Mouse (Mus musculus): Measurements from ENCODE around the gene Rcn3. TPM values are rescaled to one million over a fixed set of nuclear protein-coding genes. Genes with fewer than 3 reads are reported as not detected.
A peak's percentile ranks its signal among the peaks of the same experiment; 100 is the strongest.

Rcn3 gene
- polyA plus RNA-seq, 1 experiment from 2014 or later: 339 TPM

DNA sequence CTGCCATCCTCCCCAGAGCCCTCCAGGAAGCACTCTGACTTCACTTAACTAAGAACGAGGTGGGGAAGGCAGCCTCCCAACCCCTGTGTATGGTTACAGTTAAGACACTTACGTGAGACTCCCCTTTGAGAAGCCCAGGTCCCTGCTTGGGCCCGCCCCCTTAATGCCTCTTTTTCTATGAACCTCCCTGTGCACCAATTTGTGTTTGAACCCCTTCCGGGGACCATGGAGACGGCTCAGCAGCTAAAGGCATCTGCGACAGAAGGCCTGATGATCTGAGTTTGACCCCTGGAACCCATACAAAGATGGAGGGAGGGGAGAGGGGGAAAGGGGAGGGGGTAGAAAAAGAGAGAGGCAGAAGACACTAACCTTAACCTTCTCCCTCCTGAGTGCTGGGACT, 14.4 kb upstream of the Rcn3 start:
- Histone ChIP-seq H3K27me3 (ENCODE audit: control insufficient read depth, insufficient read depth, low read length) (no peaks in the 10 kb centered on the region), H3K36me3 (ENCODE audit: control insufficient read depth, insufficient read depth, low read length) (no peaks in the 10 kb centered on the region), H3K9me3 (replicated peaks; ENCODE audit: control insufficient read depth, low read length) (no peaks in the 10 kb centered on the region), H3K4me3 (ENCODE audit: low read depth, low read length) (no peak overlapping the region), H3K4me1 (ENCODE audit: control insufficient read depth, insufficient read depth, low read length) (peaks cover 10% of the 10 kb centered on the region), H3K4me2 (no peak overlapping the region), H3K9ac (ENCODE audit: low read depth, low read length) (no peak overlapping the region), H3K27ac (ENCODE audit: low read depth, low read length) (no peak overlapping the region)
- ATAC-seq (replicated peaks; ENCODE audit: insufficient number of reproducible peaks, low FRiP score, low TSS enrichment): no peak
- WGBS (ENCODE audit: insufficient replicate concordance): 56% methylated on average over 6 of the region's 6 CpGs

DNA sequence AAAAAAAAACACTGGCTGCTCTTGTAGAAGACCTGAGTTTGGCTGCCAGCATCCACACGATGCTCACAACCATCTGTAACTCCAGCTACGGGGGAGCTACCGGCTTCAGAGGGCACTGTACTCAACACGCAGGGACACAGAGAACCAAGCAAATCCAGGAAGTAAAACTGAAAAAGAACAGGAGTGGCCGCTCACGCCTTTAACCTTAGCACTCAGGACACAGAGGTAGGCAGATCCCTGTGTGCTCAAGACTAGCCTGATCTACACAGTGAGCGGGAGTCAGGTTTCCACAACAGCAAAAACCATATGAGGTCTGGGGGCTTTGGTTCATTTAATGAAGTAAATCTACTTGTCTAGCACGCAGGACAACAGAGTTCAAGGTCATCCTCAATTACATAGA, 13.5 kb upstream of the Rcn3 start:
- 76% methylated on average over 8 of the region's 8 CpGs for WGBS (ENCODE audit: insufficient replicate concordance)
- H3K27ac ChIP-seq (ENCODE audit: low read depth, low read length): no peak overlapping the region
- H3K36me3 ChIP-seq (ENCODE audit: control insufficient read depth, insufficient read depth, low read length): no peaks in the 10 kb centered on the region
- H3K4me1 ChIP-seq (ENCODE audit: control insufficient read depth, insufficient read depth, low read length): peaks cover 10% of the 10 kb centered on the region
- H3K9me3 ChIP-seq (replicated peaks; ENCODE audit: control insufficient read depth, low read length): no peaks in the 10 kb centered on the region
- ATAC-seq (replicated peaks; ENCODE audit: insufficient number of reproducible peaks, low FRiP score, low TSS enrichment): no peak
- no peak overlapping the region for H3K4me3 ChIP-seq (ENCODE audit: low read depth, low read length)
- no peaks in the 10 kb centered on the region for H3K27me3 ChIP-seq (ENCODE audit: control insufficient read depth, insufficient read depth, low read length)
- H3K9ac ChIP-seq (ENCODE audit: low read depth, low read length): no peak overlapping the region
- H3K4me2 ChIP-seq: no peak overlapping the region

DNA sequence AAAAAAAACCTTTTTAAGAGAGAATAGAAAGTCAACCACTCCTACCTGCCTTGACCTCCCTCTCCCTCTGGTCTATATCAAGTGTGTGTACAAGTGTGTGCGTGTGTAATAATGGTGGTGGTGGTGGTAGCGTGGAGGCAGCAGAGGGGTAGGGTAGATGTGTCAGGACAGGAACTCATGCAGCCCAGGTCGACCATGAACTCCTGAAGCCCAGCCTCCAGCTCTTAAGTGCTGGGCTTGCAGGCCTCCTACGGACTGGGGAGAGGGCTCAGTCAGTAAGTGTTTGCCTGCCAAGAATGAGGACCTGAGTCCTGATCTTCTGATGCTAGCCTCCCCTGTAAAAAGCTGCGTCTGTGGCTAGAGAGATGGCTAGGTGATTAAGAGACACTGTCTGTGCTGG, 12.9 kb upstream of the Rcn3 start:
- 62% methylated on average over 5 of the region's 5 CpGs for WGBS (ENCODE audit: insufficient replicate concordance)
- Histone ChIP-seq H3K9ac (ENCODE audit: low read depth, low read length) (no peak overlapping the region), H3K4me1 (ENCODE audit: control insufficient read depth, insufficient read depth, low read length) (peaks cover 10% of the 10 kb centered on the region), H3K9me3 (replicated peaks; ENCODE audit: control insufficient read depth, low read length) (no peaks in the 10 kb centered on the region), H3K4me3 (ENCODE audit: low read depth, low read length) (no peak overlapping the region), H3K4me2 (no peak overlapping the region), H3K36me3 (ENCODE audit: control insufficient read depth, insufficient read depth, low read length) (no peaks in the 10 kb centered on the region), H3K27me3 (ENCODE audit: control insufficient read depth, insufficient read depth, low read length) (no peaks in the 10 kb centered on the region), H3K27ac (ENCODE audit: low read depth, low read length) (no peak overlapping the region)
- no peak for ATAC-seq (replicated peaks; ENCODE audit: insufficient number of reproducible peaks, low FRiP score, low TSS enrichment)

DNA sequence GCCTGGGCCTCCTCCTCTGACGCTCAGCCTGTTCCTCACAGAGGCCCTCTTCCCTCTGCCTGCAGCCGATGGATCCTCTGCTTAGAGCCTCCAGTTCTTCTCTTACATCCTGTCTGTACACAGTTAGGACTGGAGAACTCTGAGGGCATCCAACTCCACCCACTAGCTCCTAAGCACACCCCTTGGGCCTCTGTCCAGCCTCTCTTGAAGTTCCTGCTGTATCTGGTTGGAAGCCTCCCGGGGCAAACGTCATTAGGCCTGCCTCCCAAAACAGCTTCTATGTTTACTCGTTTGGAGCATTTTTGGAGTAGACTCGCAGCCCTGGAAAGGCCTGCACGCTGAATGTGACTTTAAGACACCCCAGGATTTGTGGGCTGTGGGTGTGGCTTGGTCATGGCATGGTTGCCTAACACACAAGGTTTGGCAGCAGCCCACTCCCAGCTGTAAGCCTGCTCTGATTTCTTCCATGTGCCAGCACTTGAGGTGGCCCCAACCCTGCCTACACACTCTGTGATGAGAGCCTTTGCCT, 11.7 kb upstream of the Rcn3 start, which contains the start of gene Fcgrt:
Fcgrt (minus strand) TSS at position 200 of the 529 bp plus-strand sequence.
- peaks cover 10% of the 10 kb centered on the region for H3K4me1 ChIP-seq (ENCODE audit: control insufficient read depth, insufficient read depth, low read length)
- H3K27ac ChIP-seq (ENCODE audit: low read depth, low read length): peak within 1 kb of the TSS; percentile 73
- peak; percentile 68 for ATAC-seq (replicated peaks; ENCODE audit: insufficient number of reproducible peaks, low FRiP score, low TSS enrichment)
- H3K4me2 ChIP-seq: peak within 1 kb of the TSS; percentile 36
- no peaks in the 10 kb centered on the region for H3K9me3 ChIP-seq (replicated peaks; ENCODE audit: control insufficient read depth, low read length)
- H3K4me3 ChIP-seq (ENCODE audit: low read depth, low read length): no peak within 1 kb of the TSS
- no peaks in the 10 kb centered on the region for H3K27me3 ChIP-seq (ENCODE audit: control insufficient read depth, insufficient read depth, low read length)
- WGBS (ENCODE audit: insufficient replicate concordance): 48% methylated on average over 7 of the region's 7 CpGs
- no peaks in the 10 kb centered on the region for H3K36me3 ChIP-seq (ENCODE audit: control insufficient read depth, insufficient read depth, low read length)
- peak within 1 kb of the TSS; percentile 54 for H3K9ac ChIP-seq (ENCODE audit: low read depth, low read length)

DNA sequence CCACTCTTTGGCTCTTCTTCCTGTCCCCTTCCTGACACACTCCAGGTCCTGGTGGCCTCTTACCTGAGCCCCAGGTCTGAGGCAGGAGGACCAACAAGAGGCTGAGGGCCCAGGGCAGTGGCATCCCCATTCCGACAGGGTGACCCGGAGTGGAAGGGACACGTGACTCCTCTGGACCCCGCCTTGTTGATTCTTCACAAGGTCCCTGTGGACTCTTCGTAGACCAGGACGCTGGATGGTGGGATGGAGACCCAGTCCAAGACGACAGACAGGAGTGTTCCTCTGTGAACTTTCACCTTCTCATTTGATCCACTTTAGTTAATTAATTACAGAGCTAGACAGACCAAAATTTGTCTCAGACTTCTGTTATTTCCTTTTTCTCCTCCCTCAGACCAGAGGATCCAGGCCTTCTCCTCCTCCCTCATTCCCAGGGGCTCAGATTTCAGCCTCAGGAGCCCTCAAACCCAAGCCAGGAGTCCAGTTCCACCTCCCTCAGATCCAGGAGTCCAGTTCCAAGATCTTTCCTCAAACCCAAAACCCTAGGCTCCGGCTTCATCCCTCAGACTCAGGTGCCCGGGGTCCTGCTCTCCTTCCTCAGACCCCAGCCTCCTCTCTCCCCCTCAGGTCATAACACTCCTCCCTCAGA, 11.0 kb upstream of the Rcn3 start:
- no peak for ATAC-seq (replicated peaks; ENCODE audit: insufficient number of reproducible peaks, low FRiP score, low TSS enrichment)
- 74% methylated on average over 9 of the region's 9 CpGs for WGBS (ENCODE audit: insufficient replicate concordance)
- H3K27ac ChIP-seq (ENCODE audit: low read depth, low read length): peak overlapping the region; percentile 73
- no peak overlapping the region for H3K4me3 ChIP-seq (ENCODE audit: low read depth, low read length)
- no peaks in the 10 kb centered on the region for H3K27me3 ChIP-seq (ENCODE audit: control insufficient read depth, insufficient read depth, low read length)
- H3K4me2 ChIP-seq: peak overlapping the region; percentile 36
- no peaks in the 10 kb centered on the region for H3K9me3 ChIP-seq (replicated peaks; ENCODE audit: control insufficient read depth, low read length)
- H3K9ac ChIP-seq (ENCODE audit: low read depth, low read length): peak overlapping the region; percentile 54
- peaks cover 10% of the 10 kb centered on the region for H3K4me1 ChIP-seq (ENCODE audit: control insufficient read depth, insufficient read depth, low read length)
- H3K36me3 ChIP-seq (ENCODE audit: control insufficient read depth, insufficient read depth, low read length): no peaks in the 10 kb centered on the region

DNA sequence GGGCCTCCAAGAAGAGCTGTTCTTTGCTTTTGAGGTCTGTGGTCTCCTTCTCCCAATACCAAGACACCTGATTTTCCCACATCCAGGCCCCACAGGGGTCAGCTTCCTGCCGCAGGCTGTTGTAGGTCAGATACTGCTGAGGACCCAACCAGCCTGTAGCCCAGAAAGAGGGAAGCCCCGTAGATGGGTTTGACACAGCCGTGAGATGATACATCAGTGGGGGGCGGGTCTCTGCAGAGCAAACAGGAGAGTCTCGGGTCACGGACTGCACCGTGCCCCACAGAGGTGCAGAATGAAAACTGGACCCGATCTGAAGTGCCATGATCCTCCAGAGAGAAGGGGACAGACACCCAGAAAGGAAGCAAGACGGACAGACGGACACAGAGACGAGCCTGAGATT, 10.4 kb upstream of the Rcn3 start:
- ATAC-seq (replicated peaks; ENCODE audit: insufficient number of reproducible peaks, low FRiP score, low TSS enrichment): no peak
- no peak overlapping the region for H3K9ac ChIP-seq (ENCODE audit: low read depth, low read length)
- no peak overlapping the region for H3K4me2 ChIP-seq
- H3K27ac ChIP-seq (ENCODE audit: low read depth, low read length): no peak overlapping the region
- H3K4me3 ChIP-seq (ENCODE audit: low read depth, low read length): no peak overlapping the region
- 81% methylated on average over 11 of the region's 11 CpGs for WGBS (ENCODE audit: insufficient replicate concordance)
- no peaks in the 10 kb centered on the region for H3K36me3 ChIP-seq (ENCODE audit: control insufficient read depth, insufficient read depth, low read length)
- peaks cover 10% of the 10 kb centered on the region for H3K4me1 ChIP-seq (ENCODE audit: control insufficient read depth, insufficient read depth, low read length)
- H3K9me3 ChIP-seq (replicated peaks; ENCODE audit: control insufficient read depth, low read length): no peaks in the 10 kb centered on the region
- H3K27me3 ChIP-seq (ENCODE audit: control insufficient read depth, insufficient read depth, low read length): no peaks in the 10 kb centered on the region

DNA sequence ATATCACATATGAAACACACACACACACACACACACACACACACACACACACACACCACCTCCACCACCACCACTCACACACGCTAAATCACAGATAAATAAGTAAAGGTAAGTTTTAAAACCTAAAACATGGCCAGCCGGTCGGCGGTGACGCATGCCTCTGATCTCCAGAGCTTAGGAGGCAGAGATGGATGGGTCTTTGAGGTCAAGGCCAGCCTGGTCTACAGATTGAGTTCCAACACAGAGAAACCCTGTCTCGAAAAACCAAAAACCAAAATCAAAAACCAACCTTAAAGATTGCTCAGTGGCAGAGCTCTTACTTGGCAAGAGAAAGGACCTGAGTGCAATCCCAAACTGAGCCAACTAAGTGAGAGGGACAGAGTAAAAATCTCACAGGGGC, 8.0 kb upstream of the Rcn3 start:
- Histone ChIP-seq H3K4me1 (ENCODE audit: control insufficient read depth, insufficient read depth, low read length) (peaks cover 10% of the 10 kb centered on the region), H3K4me2 (no peak overlapping the region), H3K9ac (ENCODE audit: low read depth, low read length) (no peak overlapping the region), H3K36me3 (ENCODE audit: control insufficient read depth, insufficient read depth, low read length) (no peaks in the 10 kb centered on the region), H3K27ac (ENCODE audit: low read depth, low read length) (no peak overlapping the region), H3K4me3 (ENCODE audit: low read depth, low read length) (no peak overlapping the region), H3K27me3 (ENCODE audit: control insufficient read depth, insufficient read depth, low read length) (no peaks in the 10 kb centered on the region), H3K9me3 (replicated peaks; ENCODE audit: control insufficient read depth, low read length) (no peaks in the 10 kb centered on the region)
- 82% methylated on average over 6 of the region's 6 CpGs for WGBS (ENCODE audit: insufficient replicate concordance)
- no peak for ATAC-seq (replicated peaks; ENCODE audit: insufficient number of reproducible peaks, low FRiP score, low TSS enrichment)

DNA sequence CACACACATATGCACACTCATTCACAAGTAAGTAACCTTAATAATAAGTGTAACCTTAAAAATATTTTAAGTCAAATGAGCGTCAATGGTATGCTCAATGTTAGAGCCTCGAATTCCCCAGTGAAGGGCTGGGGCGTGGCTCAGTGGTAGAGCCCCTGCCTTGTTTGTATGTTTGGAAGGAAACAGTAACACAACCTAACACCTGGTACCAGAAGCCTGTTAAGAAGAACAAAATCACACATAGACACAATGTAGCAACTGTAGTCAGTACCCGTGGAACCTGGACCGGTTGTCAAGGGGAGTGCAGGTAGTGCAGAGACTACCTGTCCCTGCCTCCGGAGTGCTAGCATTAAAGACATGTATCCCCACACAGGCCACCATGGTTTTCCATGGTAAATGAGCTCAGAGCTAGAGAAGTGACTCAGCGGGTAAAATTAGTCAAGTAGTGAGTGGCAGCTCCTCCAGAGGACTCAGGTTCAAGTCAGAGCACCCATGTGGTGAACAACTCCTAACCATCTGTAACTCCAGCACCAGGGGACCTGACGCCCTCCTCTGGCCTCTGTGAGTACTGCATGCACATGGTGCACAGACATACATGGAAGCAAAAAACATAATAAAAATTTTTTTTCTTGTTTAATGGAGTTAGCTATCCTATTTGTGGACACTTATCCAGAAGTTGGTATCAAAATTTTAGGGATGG, 6.7 kb upstream of the Rcn3 start:
- WGBS (ENCODE audit: insufficient replicate concordance): 86% methylated on average over 8 of the region's 8 CpGs
- no peak overlapping the region for H3K9ac ChIP-seq (ENCODE audit: low read depth, low read length)
- peaks cover 3% of the 10 kb centered on the region; the same call in 1 of the 2 replicates for H3K4me1 ChIP-seq (ENCODE audit: control insufficient read depth, insufficient read depth, low read length)
- no peak overlapping the region for H3K4me2 ChIP-seq
- H3K27me3 ChIP-seq (ENCODE audit: control insufficient read depth, insufficient read depth, low read length): no peaks in the 10 kb centered on the region
- H3K4me3 ChIP-seq (ENCODE audit: low read depth, low read length): no peak overlapping the region
- no peaks in the 10 kb centered on the region for H3K36me3 ChIP-seq (ENCODE audit: control insufficient read depth, insufficient read depth, low read length)
- no peaks in the 10 kb centered on the region for H3K9me3 ChIP-seq (replicated peaks; ENCODE audit: control insufficient read depth, low read length)
- ATAC-seq (replicated peaks; ENCODE audit: insufficient number of reproducible peaks, low FRiP score, low TSS enrichment): no peak
- H3K27ac ChIP-seq (ENCODE audit: low read depth, low read length): no peak overlapping the region

Measured in heart, embryonic 11.5 days (tissue).